Mouse (Mus musculus) cortical plate, adult 2 months (tissue): Measurements from ENCODE around the gene Copz1.

ENCODE experiments used
- CTCF ChIP-seq: fragments of 200-500 bp; IDR thresholded peaks from 2 replicates; pipeline ENCODE4 v1.5.1; 2011; ENCODE audit warnings: mild to moderate bottlenecking, control low read depth, low read length; ENCODE audit not compliant: insufficient read depth; ENCODE audit errors: extremely low read depth
- POLR2A ChIP-seq: fragments of 200-500 bp; IDR thresholded peaks from 2 replicates; pipeline ENCODE4 v1.6.1; 2011; ENCODE audit warnings: mild to moderate bottlenecking, low read length, control low read depth; ENCODE audit not compliant: insufficient read depth; ENCODE audit errors: extremely low read depth

GRCm38 (mm10) chr15:103298861-103299616 lies 26.5 kb downstream of the Copz1 start:
- TF ChIP-seq CTCF (no peak), POLR2A (no peak)
